ENCODE assay signal across 16 mouse cellular contexts in genomic region chr1:34535043-34535698, GRCm38 (mm10). TPM values are rescaled to one million over a fixed set of nuclear protein-coding genes. Genes with fewer than 3 reads are reported as not detected.
DNase-seq lines count a peak whose midpoint lies in the region; ATAC-seq and TF ChIP-seq lines count a peak whose summit lies in the region.
"Not testable (repeated sequence)": the region's sequence is repeated elsewhere in the genome, so short reads cannot be mapped to it uniquely, and the experiment has no call there.
"Had no signal": no experiment of that assay in that cellular context is flagged by ENCODE, and none has a peak within 500 bp of the region (broad histone marks: within the 10 kb centered on the region; RNA-seq: fewer than 3 reads in every experiment).

Gene Cfc1 (plus strand): TSS chr1:34535648.

- not testable (repeated sequence) for H3K27ac ChIP-seq in embryonic facial prominence, embryonic 14.5 days (replicated peaks; ENCODE audit: low read depth, low read length); forebrain, postnatal 0 days (ENCODE audit: low read depth, low read length); heart, postnatal 0 days (ENCODE audit: low read depth); intestine, embryonic 14.5 days (ENCODE audit: low read depth); limb, embryonic 10.5 days; lung, postnatal 0 days (ENCODE audit: low read length); midbrain, embryonic 16.5 days (ENCODE audit: low read length)

- WGBS in embryonic facial prominence, embryonic 14.5 days, result 31% methylated on average over 6 of the region's 7 CpGs
- 24% methylated on average over 7 of the region's 7 CpGs for WGBS in forebrain, postnatal 0 days
- 22% methylated on average over 7 of the region's 7 CpGs for WGBS in heart, postnatal 0 days
- 24% methylated on average over 7 of the region's 7 CpGs for WGBS in intestine, embryonic 14.5 days
- WGBS in limb, embryonic 10.5 days, result 22% methylated on average over 7 of the region's 7 CpGs
- WGBS in lung, postnatal 0 days, result 21% methylated on average over 7 of the region's 7 CpGs
- 30% methylated on average over 7 of the region's 7 CpGs for WGBS in midbrain, embryonic 16.5 days

- DNase-seq in embryonic facial prominence, embryonic 14.5 days (ENCODE audit: low spot score); forebrain, postnatal 0 days; heart, postnatal 0 days (ENCODE audit: low spot score); intestine, embryonic 14.5 days (ENCODE audit: low spot score); limb, embryonic 10.5 days (ENCODE audit: low spot score); lung, postnatal 0 days (ENCODE audit: low spot score): not testable (repeated sequence)

- not testable (repeated sequence) for H3K9me3 ChIP-seq in embryonic facial prominence, embryonic 14.5 days (ENCODE audit: control insufficient read depth, low read length); forebrain, postnatal 0 days (ENCODE audit: low read length); heart, postnatal 0 days (replicated peaks; ENCODE audit: control insufficient read depth, low read length); intestine, embryonic 14.5 days (ENCODE audit: control insufficient read depth, low read length); limb, embryonic 10.5 days (replicated peaks); lung, postnatal 0 days (ENCODE audit: low read length); midbrain, embryonic 16.5 days (replicated peaks; ENCODE audit: control insufficient read depth, low read length, poor library complexity, severe bottlenecking)

- H3K36me3 ChIP-seq in embryonic facial prominence, embryonic 14.5 days (ENCODE audit: control insufficient read depth, insufficient read depth, low read length); forebrain, postnatal 0 days (ENCODE audit: insufficient read depth); heart, postnatal 0 days (replicated peaks; ENCODE audit: control insufficient read depth, insufficient read depth, low read length); intestine, embryonic 14.5 days (ENCODE audit: control insufficient read depth, insufficient read depth, low read length); limb, embryonic 10.5 days; lung, postnatal 0 days (ENCODE audit: insufficient read depth, low read length); midbrain, embryonic 16.5 days (ENCODE audit: control insufficient read depth, insufficient read depth, low read length): not testable (repeated sequence)

- H3K4me3 ChIP-seq in embryonic facial prominence, embryonic 14.5 days (ENCODE audit: low read depth, low read length), result peak within 1 kb of the TSS; percentile 19; the same call in 1 of the 2 replicates
- H3K4me3 ChIP-seq in forebrain, postnatal 0 days (ENCODE audit: low read depth, low read length); lung, postnatal 0 days (ENCODE audit: low read depth, low read length): not testable (repeated sequence)
- H3K4me3 ChIP-seq in heart, postnatal 0 days (ENCODE audit: low read depth, low read length), result 0 out of 2 replicates have a peak within 1 kb of the TSS, but pooled peaks have one; percentile 5
- H3K4me3 ChIP-seq in intestine, embryonic 14.5 days (ENCODE audit: low read depth, low read length), result peak within 1 kb of the TSS; percentile 12; the same call in 1 of the 2 replicates
- H3K4me3 ChIP-seq in limb, embryonic 10.5 days, result peak within 1 kb of the TSS; percentile 27; the same call in 1 of the 2 replicates
- peak within 1 kb of the TSS; percentile 37; the same call in 1 of the 2 replicates for H3K4me3 ChIP-seq in midbrain, embryonic 16.5 days (ENCODE audit: low read depth, low read length)

- not testable (repeated sequence) for H3K9ac ChIP-seq in embryonic facial prominence, embryonic 14.5 days (ENCODE audit: low read depth, low read length); forebrain, postnatal 0 days; heart, postnatal 0 days (replicated peaks; ENCODE audit: low read depth, low read length); intestine, embryonic 14.5 days (ENCODE audit: low read length); lung, postnatal 0 days (replicated peaks; ENCODE audit: low read depth); midbrain, embryonic 16.5 days (ENCODE audit: low read depth, low read length)

- H3K4me1 ChIP-seq in embryonic facial prominence, embryonic 14.5 days (ENCODE audit: control insufficient read depth, insufficient read depth, low read length); forebrain, postnatal 0 days (ENCODE audit: insufficient read depth); heart, postnatal 0 days (ENCODE audit: control insufficient read depth, insufficient read depth); intestine, embryonic 14.5 days (replicated peaks; ENCODE audit: control insufficient read depth, insufficient read depth, low read length); limb, embryonic 10.5 days; lung, postnatal 0 days (ENCODE audit: insufficient read depth, low read depth, low read length); midbrain, embryonic 16.5 days (ENCODE audit: control insufficient read depth, insufficient read depth, low read length): not testable (repeated sequence)

- not testable (repeated sequence) for TF ChIP-seq CTCF in forebrain, postnatal 0 days (IDR thresholded peaks at IDR 0.05; ENCODE audit: low read depth); heart, postnatal 0 days (IDR thresholded peaks at IDR 0.05; ENCODE audit: low read depth); lung, postnatal 0 days (IDR thresholded peaks at IDR 0.05)

- not testable (repeated sequence) for ATAC-seq in embryonic facial prominence, embryonic 14.5 days (ENCODE audit: low read depth); forebrain, postnatal 0 days; heart, postnatal 0 days (ENCODE audit: insufficient read depth, low read depth); intestine, embryonic 14.5 days (replicated peaks; ENCODE audit: low FRiP score, low TSS enrichment, low read depth); lung, postnatal 0 days; midbrain, embryonic 16.5 days

- peaks cover 31% of the 10 kb centered on the region for H3K27me3 ChIP-seq in embryonic facial prominence, embryonic 14.5 days (replicated peaks; ENCODE audit: control insufficient read depth, insufficient read depth, low read length)
- peaks cover 23% of the 10 kb centered on the region for H3K27me3 ChIP-seq in forebrain, postnatal 0 days (ENCODE audit: insufficient read depth, low read length)
- H3K27me3 ChIP-seq in heart, postnatal 0 days (ENCODE audit: control insufficient read depth, insufficient read depth, low read length), result peaks cover 25% of the 10 kb centered on the region
- H3K27me3 ChIP-seq in intestine, embryonic 14.5 days (replicated peaks; ENCODE audit: control insufficient read depth, insufficient read depth, low read length), result peaks cover 25% of the 10 kb centered on the region
- H3K27me3 ChIP-seq in limb, embryonic 10.5 days (ENCODE audit: low read depth, poor library complexity, severe bottlenecking), result peaks cover 46% of the 10 kb centered on the region
- H3K27me3 ChIP-seq in lung, postnatal 0 days (replicated peaks; ENCODE audit: insufficient read depth, low read length), result 0 out of 2 replicates have a peak, but pooled peaks cover 15% of the 10 kb centered on the region
- H3K27me3 ChIP-seq in midbrain, embryonic 16.5 days (ENCODE audit: control insufficient read depth, insufficient read depth, low read depth, low read length), result peaks cover 24% of the 10 kb centered on the region

- H3K4me2 ChIP-seq in embryonic facial prominence, embryonic 14.5 days (ENCODE audit: low read depth, low read length), result peak within 1 kb of the TSS; percentile 47
- H3K4me2 ChIP-seq in forebrain, postnatal 0 days (ENCODE audit: low read depth), result peak within 1 kb of the TSS; percentile 49
- peak within 1 kb of the TSS; percentile 34 for H3K4me2 ChIP-seq in heart, postnatal 0 days (ENCODE audit: low read depth, low read length)
- peak within 1 kb of the TSS; percentile 39 for H3K4me2 ChIP-seq in intestine, embryonic 14.5 days (ENCODE audit: low read length)
- H3K4me2 ChIP-seq in lung, postnatal 0 days (replicated peaks; ENCODE audit: low read depth, low read length), result peak within 1 kb of the TSS; percentile 46
- peak within 1 kb of the TSS; percentile 69 for H3K4me2 ChIP-seq in midbrain, embryonic 16.5 days (ENCODE audit: low read length)

- not testable (repeated sequence) for TF ChIP-seq EP300 in heart, postnatal 0 days (IDR thresholded peaks at IDR 0.05; ENCODE audit: low read depth); lung, postnatal 0 days (IDR thresholded peaks at IDR 0.05)

RNA-seq across cellular contexts. Expression of gene Cfc1, which starts in this region (rescaled TPM):
- polyA plus RNA-seq in embryonic facial prominence, embryonic 14.5 days (2014; fragmentation: Nextera tagmentation; extraction: Ambion mirVana), result 0.35 and 0.67 TPM in 2 replicates
- not detected in 2 replicates for total RNA-seq in forebrain, postnatal 0 days (2014; rRNA removed)
- polyA plus RNA-seq in forebrain, postnatal 0 days (2015; fragmentation: Nextera tagmentation; extraction: Ambion mirVana), result 0.22 and 0.33 TPM in 2 replicates
- total RNA-seq in heart, postnatal 0 days (2014; rRNA removed; ENCODE audit: low replicate concordance), result not detected in 2 replicates
- not detected in 2 replicates for polyA plus RNA-seq in heart, postnatal 0 days (2015; fragmentation: Nextera tagmentation; extraction: Ambion mirVana)
- polyA plus RNA-seq in intestine, embryonic 14.5 days (2014; fragmentation: Nextera tagmentation; extraction: Ambion mirVana), result 0.23 TPM in 2 replicates
- not detected in 2 replicates for polyA plus RNA-seq in limb, embryonic 10.5 days (2016; fragmentation: Nextera tagmentation; extraction: Ambion mirVana)
- polyA plus RNA-seq in lung, postnatal 0 days (2015; fragmentation: Nextera tagmentation; extraction: Ambion mirVana), result not detected in 2 replicates
- 0.60 TPM in 1 of 2 replicates, not detected in the other for polyA plus RNA-seq in midbrain, embryonic 16.5 days (2015; fragmentation: Nextera tagmentation; extraction: Ambion mirVana)
- total RNA-seq: adrenal gland, adult 8-10 months; gastrocnemius, postnatal 10 days; heart, adult 8-10 months; layer of hippocampus, postnatal 10 days; left cerebral cortex, postnatal 10 days; monocyte, adult 5-6 weeks had no signal
- polyA plus RNA-seq: embryonic facial prominence, embryonic 11.5 days; liver, embryonic 13.5 days; small intestine, adult 2 months had no signal
